Mouse (Mus musculus) heart, adult 2 months (tissue): Measurements from ENCODE around the gene Fdps.

Experiments used
- CTCF ChIP-seq: fragments of 200-600 bp; IDR thresholded peaks from 2 replicates; pipeline ENCODE4 v1.8.1; 2022; ENCODE audit warnings: antibody characterized with exemption, mild to moderate bottlenecking, moderate library complexity
- EP300 ChIP-seq: fragments of 200-500 bp; IDR thresholded peaks from 2 replicates; pipeline ENCODE4 v1.6.1; 2011; ENCODE audit warnings: low read depth, low read length, control low read depth; ENCODE audit not compliant: insufficient read depth
- POLR2A ChIP-seq: fragments of 200-500 bp; IDR thresholded peaks from 2 replicates; pipeline ENCODE4 v1.6.1; 2011; ENCODE audit warnings: mild to moderate bottlenecking, low read depth, low read length, control low read depth; ENCODE audit not compliant: insufficient read depth

DNA sequence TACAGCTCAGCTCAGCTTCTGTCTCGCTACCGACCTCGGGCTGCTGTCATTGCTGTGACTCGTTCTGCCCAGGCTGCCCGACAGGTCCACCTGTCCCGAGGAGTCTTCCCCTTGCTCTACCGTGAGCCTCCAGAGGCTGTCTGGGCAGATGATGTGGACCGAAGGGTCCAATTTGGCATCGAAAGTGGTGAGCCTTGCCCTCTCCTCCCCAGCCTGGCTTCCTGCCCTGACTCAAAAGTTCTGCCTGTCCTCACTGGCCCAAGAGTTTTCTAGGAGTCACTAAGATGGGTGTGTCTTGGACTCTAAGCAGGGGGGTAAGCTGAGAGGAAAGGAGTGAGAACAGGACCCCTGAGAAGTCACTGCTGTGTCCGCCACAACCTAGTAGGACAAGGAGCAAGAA lies 43.1 kb upstream of the Fdps start:
- TF ChIP-seq POLR2A (no peak), CTCF (no peak), EP300 (no peak)
